Mouse (Mus musculus) bone marrow, adult 2 months (tissue): Measurements from ENCODE around the gene Jazf1. TPM values are rescaled to one million over a fixed set of nuclear protein-coding genes. Genes with fewer than 3 reads are reported as not detected.

Experiments used
- H3K27ac ChIP-seq: fragments of 200-500 bp; 2 replicates; pipeline ENCODE4 v1.5.1; 2012; ENCODE audit warnings: low read depth, mild to moderate bottlenecking, control low read depth, inconsistent platforms, low read length; ENCODE audit not compliant: control insufficient read depth, poor library complexity, insufficient read depth
- H3K4me1 ChIP-seq: fragments of 200-500 bp; 2 replicates; pipeline ENCODE4 v1.6.1; 2011; ENCODE audit warnings: low read length; ENCODE audit not compliant: control insufficient read depth, insufficient read depth
- H3K4me3 ChIP-seq: fragments of 200-500 bp; replicated peaks from 2 replicates; pipeline ENCODE3; 2011; ENCODE audit warnings: mild to moderate bottlenecking, low read depth, low read length, control low read depth; ENCODE audit not compliant: control insufficient read depth
- CTCF ChIP-seq: fragments of 200-500 bp; IDR thresholded peaks from 2 replicates; pipeline ENCODE4 v1.5.1; 2011; ENCODE audit warnings: low read length, control low read depth; ENCODE audit not compliant: control insufficient read depth, insufficient read depth
- POLR2A ChIP-seq: fragments of 200-500 bp; IDR thresholded peaks from 2 replicates; pipeline ENCODE4 v1.6.1; 2011; ENCODE audit warnings: low read depth, mild to moderate bottlenecking, control low read depth, low read length, borderline replicate concordance; ENCODE audit not compliant: control insufficient read depth
- WGBS: fragments of 180-500 bp; shearing (Covaris S2); methylation state at CpG from one replicate; pipeline ENCODE4 v1.1.7; 2018; 5-methylcytosine and 5-hydroxymethylcytosine counted together
- polyA plus RNA-seq: library from polyadenylated mRNA; stranded (reverse); fragments of >200 nt; gene quantifications from 2 replicates; pipeline ENCODE4 v1.2.4, GENCODE M21; 2011; ENCODE audit warnings: low replicate concordance; ENCODE audit not compliant: missing spikeins, insufficient read depth, insufficient read length

The Jazf1 gene
- polyA plus RNA-seq, 1 experiment = not detected

- 83% methylated on average over 10 of the region's 10 CpGs for WGBS
- Histone ChIP-seq H3K4me3 (no peak overlapping the region), H3K27ac (no peak overlapping the region), H3K4me1 (peaks cover 5% of the 10 kb centered on the region)
- TF ChIP-seq CTCF (no peak), POLR2A (no peak)
These were observed 100.7 kb downstream of the Jazf1 start for GRCm38 (mm10) chr6:52967557-52968270.

- H3K4me3 ChIP-seq = no peak overlapping the region
- peak overlapping the region; percentile 86; the same call in 1 of the 2 replicates for H3K27ac ChIP-seq
- TF ChIP-seq POLR2A (no peak), CTCF (no peak)
- 11% methylated on average over 4 of the region's 4 CpGs for WGBS
- H3K4me1 ChIP-seq = peaks cover 5% of the 10 kb centered on the region
These were observed 102.4 kb downstream of the Jazf1 start for GRCm38 (mm10) chr6:52966001-52966400.

- TF ChIP-seq CTCF (no peak), POLR2A (no peak)
- H3K27ac ChIP-seq = peak overlapping the region; percentile 86
These were observed 103.1 kb downstream of the Jazf1 start for GRCm38 (mm10) chr6:52965340-52965739.

GRCm38 (mm10) chr6:52963840-52964690, 104.4 kb downstream of the Jazf1 start:
- WGBS = 66% methylated on average over 13 of the region's 13 CpGs
- H3K4me3 ChIP-seq = no peak overlapping the region
- TF ChIP-seq CTCF = no peak
- TF ChIP-seq POLR2A = no peak
- peak overlapping the region; percentile 52; the same call in 1 of the 2 replicates for H3K27ac ChIP-seq
- peaks cover 5% of the 10 kb centered on the region for H3K4me1 ChIP-seq

More at GRCm38 (mm10) chr6:52965340-52965739, 103.1 kb downstream of the Jazf1 start:
- WGBS = 15% methylated on average over 7 of the region's 7 CpGs
- Histone ChIP-seq H3K4me1 (peaks cover 5% of the 10 kb centered on the region), H3K4me3 (no peak overlapping the region)

- TF ChIP-seq CTCF = no peak
- 80% methylated on average over 6 of the region's 6 CpGs for WGBS
- Histone ChIP-seq H3K4me1 (peaks cover 5% of the 10 kb centered on the region), H3K4me3 (no peak overlapping the region), H3K27ac (no peak overlapping the region)
These were observed 105.0 kb downstream of the Jazf1 start for GRCm38 (mm10) chr6:52963430-52963732.

- TF ChIP-seq CTCF = no peak
- TF ChIP-seq POLR2A = no peak
- WGBS = 51% methylated on average over 4 of the region's 4 CpGs
- H3K4me3 ChIP-seq = no peak overlapping the region
- no peak overlapping the region for H3K27ac ChIP-seq
- H3K4me1 ChIP-seq = peaks cover 6% of the 10 kb centered on the region
These were observed 105.6 kb downstream of the Jazf1 start for GRCm38 (mm10) chr6:52962600-52963429.

- Histone ChIP-seq H3K4me1 (peaks cover 7% of the 10 kb centered on the region), H3K27ac (no peak overlapping the region), H3K4me3 (no peak overlapping the region)
- 75% methylated on average over 6 of the region's 6 CpGs for WGBS
- TF ChIP-seq POLR2A = no peak
- TF ChIP-seq CTCF = no peak
These were observed 106.6 kb downstream of the Jazf1 start for GRCm38 (mm10) chr6:52961660-52962490.
